Mouse (Mus musculus): ENCODE measurements at regions not wholly inside any gene's neighbourhood (a gene's known extent, or its start where the extent isn't known, plus 50 kb on each side); places are given as distances from the start of the nearest gene placed in this dataset.

GRCm38 (mm10) chr12:29140576-29140975 is 387.6 kb upstream of the Myt1l start:
- ATAC-seq (ENCODE audit: insufficient read depth, low read depth) = no peak
- Histone ChIP-seq H3K27ac (ENCODE audit: low read depth) (no peak overlapping the region), H3K9ac (replicated peaks; ENCODE audit: low read depth, low read length) (no peak overlapping the region), H3K4me1 (ENCODE audit: control insufficient read depth, insufficient read depth) (peaks cover 4% of the 10 kb centered on the region; the same call in 1 of the 2 replicates), H3K27me3 (ENCODE audit: control insufficient read depth, insufficient read depth, low read length) (no peaks in the 10 kb centered on the region), H3K9me3 (replicated peaks; ENCODE audit: control insufficient read depth, low read length) (no peaks in the 10 kb centered on the region), H3K4me2 (ENCODE audit: low read depth, low read length) (no peak overlapping the region), H3K4me3 (ENCODE audit: low read depth, low read length) (no peak overlapping the region), H3K36me3 (replicated peaks; ENCODE audit: control insufficient read depth, insufficient read depth, low read length) (no peaks in the 10 kb centered on the region)
- DNase-seq (ENCODE audit: low spot score) = no peak
- WGBS = 16% methylated on average over 3 of the region's 3 CpGs
- no peak for TF ChIP-seq EP300 (IDR thresholded peaks at IDR 0.05; ENCODE audit: low read depth)
- no peak for TF ChIP-seq CTCF (IDR thresholded peaks at IDR 0.05; ENCODE audit: low read depth)

- DNase-seq (ENCODE audit: low spot score) (no peak), ATAC-seq (ENCODE audit: insufficient read depth, low read depth) (no peak)
- Histone ChIP-seq H3K4me2 (ENCODE audit: low read depth, low read length) (no peak overlapping the region; the same call in 1 of the 2 replicates), H3K9ac (replicated peaks; ENCODE audit: low read depth, low read length) (no peak overlapping the region), H3K4me1 (ENCODE audit: control insufficient read depth, insufficient read depth) (peaks cover 4% of the 10 kb centered on the region; the same call in 1 of the 2 replicates), H3K36me3 (replicated peaks; ENCODE audit: control insufficient read depth, insufficient read depth, low read length) (no peaks in the 10 kb centered on the region), H3K9me3 (replicated peaks; ENCODE audit: control insufficient read depth, low read length) (no peaks in the 10 kb centered on the region), H3K27me3 (ENCODE audit: control insufficient read depth, insufficient read depth, low read length) (no peaks in the 10 kb centered on the region), H3K27ac (ENCODE audit: low read depth) (no peak overlapping the region), H3K4me3 (ENCODE audit: low read depth, low read length) (no peak overlapping the region)
- TF ChIP-seq EP300 (IDR thresholded peaks at IDR 0.05; ENCODE audit: low read depth) (no peak), CTCF (IDR thresholded peaks at IDR 0.05; ENCODE audit: low read depth) (no peak)
- WGBS = 29% methylated on average over 13 of the region's 13 CpGs
These were observed 387.1 kb upstream of the Myt1l start for GRCm38 (mm10) chr12:29141132-29141531.

- H3K27ac ChIP-seq (ENCODE audit: low read depth) = no peak overlapping the region
- H3K27me3 ChIP-seq (ENCODE audit: control insufficient read depth, insufficient read depth, low read length) = no peaks in the 10 kb centered on the region
- no peaks in the 10 kb centered on the region for H3K9me3 ChIP-seq (replicated peaks; ENCODE audit: control insufficient read depth, low read length)
- TF ChIP-seq EP300 (IDR thresholded peaks at IDR 0.05; ENCODE audit: low read depth) = no peak
- no peak for TF ChIP-seq CTCF (IDR thresholded peaks at IDR 0.05; ENCODE audit: low read depth)
- DNase-seq (ENCODE audit: low spot score) = no peak
- no peaks in the 10 kb centered on the region for H3K36me3 ChIP-seq (replicated peaks; ENCODE audit: control insufficient read depth, insufficient read depth, low read length)
- H3K4me3 ChIP-seq (ENCODE audit: low read depth, low read length) = no peak overlapping the region
- WGBS = 79% methylated on average over 8 of the region's 8 CpGs
- H3K9ac ChIP-seq (replicated peaks; ENCODE audit: low read depth, low read length) = no peak overlapping the region
- H3K4me2 ChIP-seq (ENCODE audit: low read depth, low read length) = no peak overlapping the region
- H3K4me1 ChIP-seq (ENCODE audit: control insufficient read depth, insufficient read depth) = 0 out of 2 replicates have a peak, but pooled peaks cover under 1% of the 10 kb centered on the region
- ATAC-seq (ENCODE audit: insufficient read depth, low read depth) = no peak
These were observed 386.3 kb upstream of the Myt1l start for GRCm38 (mm10) chr12:29141855-29142254.

GRCm38 (mm10) chr12:29143297-29143696 is 384.9 kb upstream of the Myt1l start:
- H3K4me2 ChIP-seq (ENCODE audit: low read depth, low read length) = no peak overlapping the region
- no peaks in the 10 kb centered on the region for H3K36me3 ChIP-seq (replicated peaks; ENCODE audit: control insufficient read depth, insufficient read depth, low read length)
- no peak overlapping the region for H3K4me3 ChIP-seq (ENCODE audit: low read depth, low read length)
- no peak for TF ChIP-seq EP300 (IDR thresholded peaks at IDR 0.05; ENCODE audit: low read depth)
- no peak for TF ChIP-seq CTCF (IDR thresholded peaks at IDR 0.05; ENCODE audit: low read depth)
- no peaks in the 10 kb centered on the region for H3K4me1 ChIP-seq (ENCODE audit: control insufficient read depth, insufficient read depth)
- no peaks in the 10 kb centered on the region for H3K27me3 ChIP-seq (ENCODE audit: control insufficient read depth, insufficient read depth, low read length)
- H3K9ac ChIP-seq (replicated peaks; ENCODE audit: low read depth, low read length) = no peak overlapping the region
- H3K9me3 ChIP-seq (replicated peaks; ENCODE audit: control insufficient read depth, low read length) = no peaks in the 10 kb centered on the region
- H3K27ac ChIP-seq (ENCODE audit: low read depth) = no peak overlapping the region
- 51% methylated on average over 8 of the region's 8 CpGs for WGBS
- ATAC-seq (ENCODE audit: insufficient read depth, low read depth) = no peak
- DNase-seq (ENCODE audit: low spot score) = no peak

- no peak for ATAC-seq (ENCODE audit: insufficient read depth, low read depth)
- WGBS = 67% methylated on average over 1 of the region's 1 CpGs
- DNase-seq (ENCODE audit: low spot score) = no peak
- Histone ChIP-seq H3K27ac (ENCODE audit: low read depth) (no peak overlapping the region), H3K4me2 (ENCODE audit: low read depth, low read length) (no peak overlapping the region), H3K9me3 (replicated peaks; ENCODE audit: control insufficient read depth, low read length) (no peaks in the 10 kb centered on the region), H3K9ac (replicated peaks; ENCODE audit: low read depth, low read length) (no peak overlapping the region), H3K27me3 (ENCODE audit: control insufficient read depth, insufficient read depth, low read length) (no peaks in the 10 kb centered on the region), H3K36me3 (replicated peaks; ENCODE audit: control insufficient read depth, insufficient read depth, low read length) (no peaks in the 10 kb centered on the region), H3K4me1 (ENCODE audit: control insufficient read depth, insufficient read depth) (no peaks in the 10 kb centered on the region), H3K4me3 (ENCODE audit: low read depth, low read length) (no peak overlapping the region)
- TF ChIP-seq CTCF (IDR thresholded peaks at IDR 0.05; ENCODE audit: low read depth) (no peak), EP300 (IDR thresholded peaks at IDR 0.05; ENCODE audit: low read depth) (no peak)
These were observed 367.3 kb upstream of the Myt1l start for GRCm38 (mm10) chr12:29160920-29161319.

GRCm38 (mm10) chr12:29161546-29161945 is 366.6 kb upstream of the Myt1l start:
- 25% methylated on average over 2 of the region's 2 CpGs for WGBS
- ATAC-seq (ENCODE audit: insufficient read depth, low read depth) (no peak), DNase-seq (ENCODE audit: low spot score) (no peak)
- H3K9ac ChIP-seq (replicated peaks; ENCODE audit: low read depth, low read length) = no peak overlapping the region
- H3K36me3 ChIP-seq (replicated peaks; ENCODE audit: control insufficient read depth, insufficient read depth, low read length) = no peaks in the 10 kb centered on the region
- H3K27ac ChIP-seq (ENCODE audit: low read depth) = no peak overlapping the region
- no peak overlapping the region for H3K4me3 ChIP-seq (ENCODE audit: low read depth, low read length)
- TF ChIP-seq EP300 (IDR thresholded peaks at IDR 0.05; ENCODE audit: low read depth) (no peak), CTCF (IDR thresholded peaks at IDR 0.05; ENCODE audit: low read depth) (no peak)
- H3K4me1 ChIP-seq (ENCODE audit: control insufficient read depth, insufficient read depth) = no peaks in the 10 kb centered on the region
- no peaks in the 10 kb centered on the region for H3K27me3 ChIP-seq (ENCODE audit: control insufficient read depth, insufficient read depth, low read length)
- no peak overlapping the region for H3K4me2 ChIP-seq (ENCODE audit: low read depth, low read length)
- H3K9me3 ChIP-seq (replicated peaks; ENCODE audit: control insufficient read depth, low read length) = no peaks in the 10 kb centered on the region

Measured in heart, postnatal 0 days (tissue).